Mouse (Mus musculus) limb, embryonic 14.5 days (tissue): ENCODE measurements at regions not wholly inside any gene's neighbourhood (a gene's known extent, or its start where the extent isn't known, plus 50 kb on each side); places are given as distances from the start of the nearest gene placed in this dataset.
"Not testable (repeated sequence)": the region's sequence is repeated elsewhere in the genome, so short reads cannot be mapped to it uniquely, and the experiment has no call there.

ENCODE experiments used
- ATAC-seq: fragments of 200-750 bp; cut with Nextera tagmentation; 2 replicates; pipeline ENCODE4 v1.8.0; 2017; ENCODE audit warnings: low read depth, moderate number of reproducible peaks, moderate TSS enrichment; ENCODE audit not compliant: low FRiP score
- DNase-seq: peaks from one replicate; pipeline ENCODE4 v3.0.0-alpha.2; 2015; ENCODE audit warnings: low spot score
- H3K27ac ChIP-seq: fragments of 300-500 bp; sonication (generic); replicated peaks from 2 replicates; pipeline ENCODE4 v1.5.1; 2014; ENCODE audit warnings: low read depth, mild to moderate bottlenecking, low read length, moderate library complexity, mixed read lengths
- H3K27me3 ChIP-seq: fragments of 300-500 bp; sonication (generic); 2 replicates; pipeline ENCODE4 v1.6.1; 2014; ENCODE audit warnings: low read length, mixed read lengths; ENCODE audit not compliant: control insufficient read depth, insufficient read depth
- H3K36me3 ChIP-seq: fragments of 300-500 bp; sonication (generic); 2 replicates; pipeline ENCODE4 v1.6.1; 2014; ENCODE audit warnings: mild to moderate bottlenecking, low read length, moderate library complexity, mixed read lengths; ENCODE audit not compliant: control insufficient read depth, insufficient read depth
- H3K4me1 ChIP-seq: fragments of 300-500 bp; sonication (generic); 2 replicates; pipeline ENCODE4 v1.6.1; 2014; ENCODE audit warnings: antibody characterized with exemption, low read length, mixed read lengths; ENCODE audit not compliant: control insufficient read depth, insufficient read depth
- H3K4me2 ChIP-seq: fragments of 300-500 bp; sonication (generic); replicated peaks from 2 replicates; pipeline ENCODE4 v1.6.1; 2014; ENCODE audit warnings: low read depth, mild to moderate bottlenecking, low read length, moderate library complexity; ENCODE audit not compliant: severe bottlenecking
- H3K4me3 ChIP-seq: fragments of 300-500 bp; sonication (generic); replicated peaks from 2 replicates; pipeline ENCODE4 v1.5.1; 2014; ENCODE audit warnings: low read length
- H3K9ac ChIP-seq: fragments of 300-500 bp; sonication (generic); 2 replicates; pipeline ENCODE4 v1.6.1; 2014; ENCODE audit warnings: mild to moderate bottlenecking, low read depth, low read length, moderate library complexity; ENCODE audit not compliant: severe bottlenecking
- H3K9me3 ChIP-seq: fragments of 300-500 bp; sonication (generic); 2 replicates; pipeline ENCODE4 v1.6.1; 2016; ENCODE audit warnings: low read length; ENCODE audit not compliant: control insufficient read depth
- POLR2A ChIP-seq: fragments of 200-500 bp; IDR thresholded peaks from 2 replicates; pipeline ENCODE4 v1.8.0; 2012; ENCODE audit warnings: inconsistent platforms, mild to moderate bottlenecking, moderate library complexity, borderline replicate concordance; ENCODE audit not compliant: insufficient read depth, insufficient read length; ENCODE audit errors: extremely low read depth
- WGBS: fragments of 180-500 bp; shearing (Covaris S2); extraction: QIAGEN DNeasy Blood & Tissue Kit; methylation state at CpG from one replicate; pipeline ENCODE4 v1.1.7; 2014; 5-methylcytosine and 5-hydroxymethylcytosine counted together

DNA sequence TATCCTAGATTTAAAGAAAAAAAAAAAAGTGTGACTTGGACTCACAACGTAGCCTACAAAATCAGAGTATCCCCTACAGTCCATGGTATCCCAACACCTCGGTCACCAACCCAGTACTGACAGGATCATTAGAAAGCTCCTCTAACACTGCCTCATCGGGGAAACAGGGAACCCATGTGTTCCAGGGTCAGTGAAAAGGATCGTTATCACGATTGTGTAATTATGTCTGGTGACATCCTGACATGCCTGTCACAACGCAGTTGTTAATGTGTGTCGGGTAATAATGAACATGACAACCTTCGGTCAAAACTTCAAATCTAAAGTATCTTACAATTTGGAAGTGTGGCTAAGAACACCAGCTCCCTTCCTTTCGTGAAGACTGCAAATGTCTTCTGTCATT, 83.8 kb upstream of the Enpep start:
- Histone ChIP-seq H3K36me3 (no peaks in the 10 kb centered on the region), H3K4me2 (no peak overlapping the region), H3K4me3 (no peak overlapping the region), H3K27ac (no peak overlapping the region), H3K4me1 (no peaks in the 10 kb centered on the region), H3K9ac (no peak overlapping the region), H3K9me3 (no peaks in the 10 kb centered on the region), H3K27me3 (no peaks in the 10 kb centered on the region)
- 78% methylated on average over 9 of the region's 9 CpGs for WGBS
- ATAC-seq (no peak), DNase-seq (no peak)
- no peak for TF ChIP-seq POLR2A

- H3K4me3 ChIP-seq, H3K9ac ChIP-seq, H3K4me2 ChIP-seq, H3K27me3 ChIP-seq, H3K4me1 ChIP-seq, H3K27ac ChIP-seq, H3K9me3 ChIP-seq, ATAC-seq, H3K36me3 ChIP-seq: not testable (repeated sequence)
- WGBS, result 60% methylated on average over 9 of the region's 10 CpGs
- DNase-seq, result peak; percentile 51
Measured at GRCm38 (mm10) chr3:129421620-129422239, 89.2 kb upstream of the Enpep start.

- 78% methylated on average over 2 of the region's 2 CpGs for WGBS
- no peak for TF ChIP-seq POLR2A
- Histone ChIP-seq H3K4me2 (no peak overlapping the region), H3K9me3 (no peaks in the 10 kb centered on the region), H3K4me3 (no peak overlapping the region), H3K27me3 (no peaks in the 10 kb centered on the region), H3K9ac (no peak overlapping the region), H3K27ac (no peak overlapping the region), H3K4me1 (no peaks in the 10 kb centered on the region), H3K36me3 (no peaks in the 10 kb centered on the region)
- no peak for DNase-seq
- no peak for ATAC-seq
Measured at GRCm38 (mm10) chr3:129428750-129429149, 96.2 kb upstream of the Enpep start.

GRCm38 (mm10) chr3:129429161-129430111, 96.9 kb upstream of the Enpep start:
- Histone ChIP-seq H3K27ac (no peak overlapping the region), H3K9me3 (no peaks in the 10 kb centered on the region), H3K36me3 (no peaks in the 10 kb centered on the region), H3K9ac (no peak overlapping the region), H3K4me3 (no peak overlapping the region), H3K4me2 (no peak overlapping the region), H3K27me3 (no peaks in the 10 kb centered on the region), H3K4me1 (no peaks in the 10 kb centered on the region)
- WGBS, result 70% methylated on average over 8 of the region's 8 CpGs
- no peak for ATAC-seq
- no peak for DNase-seq
- TF ChIP-seq POLR2A, result no peak

DNA sequence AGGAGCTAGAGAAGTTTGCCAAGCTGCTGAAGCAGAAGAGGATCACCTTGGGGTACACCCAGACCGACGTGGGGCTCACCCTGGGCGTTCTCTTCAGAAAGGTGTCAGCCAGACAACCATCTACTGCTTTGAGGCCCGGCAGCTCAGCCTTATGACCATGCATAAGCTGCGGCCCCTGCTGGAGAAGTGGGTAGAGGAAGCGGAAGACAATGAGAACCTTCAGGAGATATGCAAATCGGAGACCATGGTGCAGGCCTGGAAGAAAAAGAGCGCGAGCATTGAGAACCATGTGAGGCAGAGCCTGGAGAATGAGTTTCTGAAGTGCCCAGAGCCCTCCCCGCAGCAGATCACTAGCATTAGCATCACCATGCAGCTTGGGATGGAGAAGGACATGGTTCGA, 98.1 kb upstream of the Elovl6 start:
- Histone ChIP-seq H3K4me1 (no peaks in the 10 kb centered on the region), H3K9me3 (no peaks in the 10 kb centered on the region), H3K27me3 (no peaks in the 10 kb centered on the region), H3K4me3 (no peak overlapping the region), H3K9ac (no peak overlapping the region), H3K4me2 (no peak overlapping the region), H3K27ac (no peak overlapping the region), H3K36me3 (no peaks in the 10 kb centered on the region)
- DNase-seq, result no peak
- ATAC-seq, result no peak
- 70% methylated on average over 11 of the region's 11 CpGs for WGBS
- TF ChIP-seq POLR2A, result no peak
